Mouse (Mus musculus) heart, adult 18-20 months (tissue): ENCODE results near the gene Hdac10. TPM values are rescaled to one million over a fixed set of nuclear protein-coding genes. Genes with fewer than 3 reads are reported as not detected.

Experiments
- DNase-seq, 2 experiments: peaks; one replicate each; pipeline ENCODE4 v3.0.0; 2021 to 2022; ENCODE audit warnings: mixed read lengths in 1 of 2
- total RNA-seq, 2 experiments: library from RNA; stranded (reverse); gene quantifications; 2 replicates each; pipeline ENCODE4 v1.2.3; 2021

Gene Hdac10
- total RNA-seq, 2 experiments from 2014 or later, result 6.3 to 7.4 TPM

DNA sequence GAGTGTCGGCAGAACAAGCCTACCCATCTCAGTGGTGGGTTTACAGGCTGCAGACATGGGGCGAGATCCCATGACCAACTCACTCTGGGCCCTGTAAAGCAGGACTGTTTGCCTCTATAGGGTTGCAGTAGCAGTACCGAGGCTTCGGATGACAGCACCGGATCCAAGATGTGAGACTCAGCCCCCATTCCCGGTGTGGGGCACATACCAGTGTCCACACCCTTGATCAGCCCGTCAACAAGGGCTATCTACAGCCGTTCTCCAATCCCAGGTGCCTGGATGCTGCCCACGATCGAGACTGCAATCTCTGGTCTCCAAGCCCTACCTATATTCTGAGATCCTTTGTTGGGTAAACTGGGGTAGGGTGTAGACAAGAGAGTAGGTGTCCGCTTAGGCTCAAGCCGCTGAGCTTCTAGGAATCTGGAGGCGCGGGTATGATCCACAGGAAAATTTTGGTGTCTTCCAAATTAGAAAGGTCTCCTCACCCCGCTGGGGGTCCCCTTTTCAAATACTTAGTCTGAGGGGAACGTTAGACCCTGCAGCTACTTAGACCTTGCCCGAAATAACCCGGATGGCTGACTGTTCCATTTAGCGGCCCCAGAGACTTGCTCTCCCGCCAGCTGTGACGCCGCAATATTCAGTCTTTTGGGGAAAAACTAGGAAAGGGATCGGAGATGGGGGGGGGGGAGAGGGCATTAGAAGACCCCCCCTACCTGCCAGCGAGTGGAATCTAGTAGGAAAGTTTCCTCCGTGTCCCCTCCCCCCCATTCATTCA is 20.2 kb upstream of the Hdac10 start:
- peak in 1 of 2 experiments; percentile 40 for DNase-seq

DNA sequence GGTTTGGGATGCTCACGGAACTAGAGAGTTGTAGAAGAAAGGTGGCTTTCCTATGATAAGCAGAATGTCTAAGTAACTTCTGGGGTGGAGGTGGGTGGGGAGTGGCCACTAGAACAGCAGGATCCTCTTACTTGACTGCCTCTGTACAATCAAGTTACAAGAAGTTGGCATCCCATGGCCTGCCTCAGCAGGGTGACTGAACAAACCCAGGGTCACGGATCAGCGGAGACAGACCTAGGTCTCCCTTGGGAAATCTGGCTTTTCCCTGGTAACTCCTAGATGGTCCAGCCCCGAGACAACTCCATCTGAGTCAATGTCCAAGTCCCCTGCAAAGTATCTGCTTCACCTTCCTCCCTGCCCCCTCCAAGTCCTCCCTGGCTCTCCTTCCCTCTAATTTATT is 19.4 kb upstream of the Hdac10 start:
- no peak for DNase-seq

DNA sequence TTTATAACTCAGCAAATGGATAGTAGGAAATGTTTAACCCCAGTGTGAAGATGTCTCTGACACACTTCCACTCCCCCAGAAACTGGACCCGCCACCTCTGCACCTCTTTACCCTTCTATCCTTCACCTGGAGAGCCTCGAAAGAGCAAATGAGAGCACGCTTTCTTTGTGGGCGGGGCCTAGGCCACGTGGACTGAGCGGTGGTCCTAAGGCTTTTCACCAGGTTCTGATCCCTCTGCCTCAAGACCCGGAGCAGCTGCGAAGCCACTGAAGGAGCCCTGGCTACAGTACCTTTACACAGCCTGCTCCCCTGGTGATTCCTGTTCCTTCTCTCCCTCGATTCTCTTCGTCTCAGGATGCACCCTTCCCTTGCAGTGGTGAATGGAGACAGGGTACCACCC is 19.0 kb upstream of the Hdac10 start:
- DNase-seq, result no peak

DNA sequence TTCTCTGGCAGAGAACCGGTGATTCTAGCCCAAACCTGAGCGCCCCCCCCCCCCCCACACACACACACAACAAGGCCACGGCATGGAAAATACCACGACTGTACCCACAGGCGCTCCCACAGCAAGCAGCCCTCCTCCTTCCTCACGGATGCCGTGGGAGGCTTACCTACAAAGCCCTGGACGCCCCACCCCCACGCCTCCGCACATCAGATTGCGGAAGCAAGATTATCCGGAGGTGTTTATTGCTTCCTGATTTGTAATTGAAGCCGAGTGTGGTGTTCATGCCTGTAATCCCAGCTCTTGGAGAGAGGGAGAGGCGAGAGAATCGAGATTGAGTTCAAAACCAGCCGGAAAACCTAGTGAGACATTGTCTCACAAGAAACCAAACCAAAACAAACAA is 18.5 kb upstream of the Hdac10 start:
- DNase-seq, result peak in 1 of 2 experiments; percentile 53

DNA sequence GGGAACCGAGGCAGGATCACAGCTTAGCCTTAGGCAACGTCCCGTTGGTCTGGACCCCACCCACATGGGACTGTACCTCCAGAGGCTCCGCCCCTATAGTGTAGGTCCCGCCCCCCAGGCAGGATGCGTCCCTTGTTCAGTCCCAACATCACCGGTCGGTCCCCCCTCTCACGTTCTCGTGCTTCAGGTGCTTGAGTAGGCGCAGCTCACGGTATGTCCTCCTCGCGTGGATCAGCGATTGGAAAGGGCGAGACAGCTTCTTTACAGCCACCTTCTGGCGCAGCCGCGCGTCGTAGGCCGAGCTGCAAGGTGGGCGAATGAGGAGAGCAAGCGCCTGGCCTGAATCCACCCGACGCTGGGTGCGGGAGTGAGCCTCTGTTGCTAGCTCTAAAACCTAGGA is 18.0 kb upstream of the Hdac10 start:
- peak in 1 of 2 experiments; percentile 40 for DNase-seq

DNA sequence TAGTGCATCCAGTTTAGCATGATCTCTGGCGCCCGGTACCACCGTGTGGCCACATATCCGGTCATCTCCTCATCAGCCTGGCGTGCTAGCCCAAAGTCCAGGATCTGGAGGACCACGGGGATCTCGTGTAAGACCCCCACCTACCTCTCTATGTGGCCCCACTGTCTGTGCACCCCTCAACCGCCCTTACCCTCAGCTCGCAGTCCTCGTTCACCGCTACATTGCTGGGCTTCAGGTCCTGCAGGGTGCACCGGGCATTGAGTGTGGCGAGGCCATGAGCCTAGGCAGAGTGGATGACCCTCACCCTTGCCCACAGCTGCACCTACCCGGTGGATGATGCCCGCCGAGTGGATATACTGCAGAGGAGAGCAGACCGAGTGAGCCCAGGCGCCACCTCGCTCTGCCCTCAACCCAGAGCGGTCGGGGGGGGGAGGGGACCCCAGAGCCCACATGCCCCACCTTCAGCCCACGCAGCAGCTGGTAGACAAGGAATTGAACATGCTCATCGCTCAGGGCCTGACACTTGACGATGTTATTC is 17.4 kb upstream of the Hdac10 start:
- no peak for DNase-seq

DNA sequence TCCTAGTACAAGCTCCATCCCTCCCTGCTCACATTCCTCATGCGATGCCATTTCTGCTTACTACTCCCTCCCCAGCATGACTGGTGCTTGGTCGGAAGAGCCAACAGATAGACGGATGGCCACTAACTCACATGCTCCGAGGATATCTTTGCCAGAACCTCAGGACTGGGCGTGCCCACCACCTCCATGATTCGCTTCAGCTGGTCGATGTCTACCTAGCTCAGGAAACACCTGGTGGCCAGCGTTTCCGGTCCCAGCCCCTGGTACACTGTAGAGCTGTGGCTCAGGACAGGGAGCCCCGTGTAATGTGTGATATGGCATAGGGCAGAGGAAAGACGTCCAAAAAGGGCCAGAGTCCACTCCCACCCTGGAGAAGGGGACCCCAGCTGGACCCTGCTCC is 16.5 kb upstream of the Hdac10 start:
- DNase-seq, result no peak

DNA sequence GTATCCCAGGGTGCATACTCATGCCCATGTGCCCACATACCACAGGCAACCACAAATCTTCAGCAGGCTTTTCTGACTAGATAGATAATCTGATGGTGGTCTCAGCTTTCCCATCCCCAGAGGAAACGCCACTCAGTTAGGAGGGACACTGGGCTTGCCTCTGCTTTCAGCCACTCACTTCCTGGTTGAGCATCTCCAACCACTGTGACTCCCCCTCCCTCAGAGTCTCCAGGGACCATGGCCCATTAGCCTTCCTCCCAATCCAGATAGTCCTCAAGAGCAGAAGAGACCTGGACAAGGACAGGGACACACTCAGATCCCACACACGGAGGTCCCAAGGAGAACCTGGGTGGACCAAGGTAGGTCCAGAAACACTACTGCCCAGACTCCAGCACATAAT is 14.6 kb upstream of the Hdac10 start:
- no peak for DNase-seq

DNA sequence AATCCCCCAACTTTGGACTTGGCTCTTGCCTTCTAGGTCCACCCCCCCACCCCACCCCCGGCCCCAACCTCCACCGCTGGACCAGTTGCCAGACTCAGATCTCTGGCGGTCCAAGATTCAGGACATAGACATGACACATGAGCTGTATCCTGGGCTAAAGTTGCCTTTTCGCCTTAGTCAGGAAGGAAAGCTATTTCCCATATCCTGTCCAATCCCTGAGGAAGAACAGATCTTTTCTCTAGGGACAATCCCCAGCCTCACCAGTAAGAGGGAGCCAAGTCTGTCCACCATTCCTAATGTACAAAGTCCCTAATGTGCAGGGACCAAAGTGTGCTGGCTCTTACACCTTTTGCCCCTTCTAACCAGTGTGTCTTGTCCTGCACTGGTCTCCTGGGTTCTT is 13.4 kb upstream of the Hdac10 start:
- peak in 1 of 2 experiments; percentile 58 for DNase-seq

DNA sequence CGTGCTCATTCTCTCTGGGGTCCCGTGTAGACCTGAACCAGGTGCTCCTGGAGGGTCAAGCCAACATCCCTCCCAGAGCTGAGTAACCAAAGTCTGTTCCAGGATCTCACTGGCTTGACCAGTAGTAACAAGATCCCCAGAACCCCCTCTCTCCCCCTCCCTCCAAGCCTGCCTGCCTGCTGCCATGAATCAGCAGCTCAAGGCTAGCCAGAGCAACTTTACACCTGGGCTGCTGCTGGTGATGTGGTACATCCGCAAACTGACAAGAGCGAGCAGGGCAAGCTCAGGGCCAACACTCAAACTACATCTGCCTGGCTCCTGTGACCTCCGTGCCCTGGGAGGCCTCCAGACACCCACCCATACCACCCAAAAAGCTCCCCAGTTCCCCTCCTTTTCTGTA is 12.9 kb upstream of the Hdac10 start:
- no peak for DNase-seq

DNA sequence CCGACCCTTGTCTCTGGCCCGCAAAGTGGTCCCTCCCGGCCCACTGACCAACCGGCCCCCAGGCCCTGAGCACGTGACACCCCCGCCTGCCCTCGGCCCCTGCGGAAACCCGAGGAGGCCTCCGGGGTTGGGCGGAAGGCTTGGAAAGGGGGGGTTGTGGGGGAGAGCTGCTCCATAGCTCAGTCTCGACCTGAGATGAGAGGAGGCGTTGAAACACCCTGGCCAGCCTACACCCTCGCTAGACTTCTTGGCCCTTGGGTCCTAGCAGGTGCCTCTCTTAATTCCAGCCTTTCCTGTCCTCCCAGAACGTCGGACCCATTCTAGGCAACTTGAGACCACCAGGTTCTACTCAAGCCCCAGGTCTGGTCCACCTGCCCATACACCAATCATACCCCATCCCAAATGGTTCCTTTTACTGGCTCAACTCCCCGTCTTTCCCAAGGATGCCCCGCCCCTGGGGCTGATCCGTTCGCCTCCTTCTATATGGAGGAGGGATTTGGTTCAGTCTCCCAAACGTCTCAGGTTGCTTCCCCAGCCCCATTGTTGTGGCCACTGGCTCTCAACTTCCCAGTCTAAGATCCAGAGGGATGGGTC is 12.3 kb upstream of the Hdac10 start, which contains the start of gene Mapk12:
Gene Mapk12 (minus strand): TSS at position 45 of the 594 bp plus-strand sequence.
- peak in 1 of 2 experiments; percentile 88 for DNase-seq

DNA sequence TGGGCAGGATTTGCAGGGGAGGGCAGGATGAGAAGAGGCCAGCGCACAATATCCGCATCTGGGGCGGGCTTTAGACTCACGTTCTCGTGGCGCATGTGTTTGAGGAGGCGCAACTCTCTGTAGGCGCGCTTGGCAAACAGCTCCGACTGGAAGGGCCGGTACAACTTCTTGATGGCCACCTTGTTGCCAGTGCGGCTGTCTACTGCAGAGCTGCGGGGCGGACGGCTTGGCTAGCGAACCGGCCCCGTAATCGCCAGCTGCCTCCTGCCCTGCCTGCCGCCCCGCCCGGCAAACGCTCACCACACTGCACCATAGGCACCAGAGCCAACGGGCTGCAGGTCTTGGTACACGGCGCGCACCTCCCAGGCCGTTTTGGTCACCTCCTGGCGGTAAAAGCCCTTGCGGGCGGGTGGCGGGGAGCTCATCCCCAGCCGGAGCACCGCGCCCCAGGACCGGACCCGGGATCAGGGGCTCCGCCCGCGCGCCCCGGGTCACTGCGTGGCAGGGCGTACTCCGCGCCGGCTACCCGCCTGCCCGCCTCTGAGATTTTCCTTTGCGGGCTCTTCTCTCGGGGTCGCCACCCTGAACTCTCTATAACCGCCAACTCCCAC is 11.7 kb upstream of the Hdac10 start:
- DNase-seq, result peak; percentile 78 to 81

DNA sequence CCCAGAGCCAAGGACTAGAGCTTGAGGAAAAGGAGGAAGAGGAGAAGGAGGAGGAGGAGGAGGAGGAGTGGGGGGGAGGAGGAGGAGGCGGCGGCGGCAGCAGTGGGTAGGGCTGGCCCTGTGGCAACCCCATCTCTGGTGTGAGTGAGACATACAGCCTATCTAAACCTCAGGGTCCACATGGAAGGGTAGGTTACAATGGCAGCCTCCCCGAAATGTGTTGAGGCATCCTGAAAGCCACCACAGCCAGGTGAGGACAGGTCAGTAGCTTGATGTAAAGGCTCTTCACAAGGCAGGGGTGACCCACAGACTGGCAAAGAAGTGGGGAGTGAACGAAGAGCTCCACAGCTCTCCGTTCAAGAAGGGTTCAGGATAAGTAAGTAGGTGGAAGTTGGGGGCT is 10.0 kb upstream of the Hdac10 start:
- DNase-seq, result no peak

DNA sequence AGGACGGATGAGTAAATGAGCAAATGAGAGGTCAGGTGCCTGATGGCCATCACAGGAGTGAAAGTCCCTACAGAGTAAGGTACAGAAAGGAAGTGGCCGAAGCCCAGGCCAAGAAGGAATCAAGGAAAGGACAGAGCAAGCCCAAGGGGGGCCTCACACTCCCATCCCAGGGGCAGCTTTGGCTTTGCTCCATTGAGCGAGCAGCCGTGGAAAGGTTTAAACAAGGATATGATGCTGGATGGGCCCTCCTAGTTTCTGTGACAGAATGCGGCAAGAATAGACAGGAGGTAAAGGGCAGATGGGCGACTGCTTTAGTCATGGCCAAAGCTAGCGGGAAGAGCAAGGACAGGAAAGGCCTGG is 9.5 kb upstream of the Hdac10 start:
- no peak for DNase-seq

DNA sequence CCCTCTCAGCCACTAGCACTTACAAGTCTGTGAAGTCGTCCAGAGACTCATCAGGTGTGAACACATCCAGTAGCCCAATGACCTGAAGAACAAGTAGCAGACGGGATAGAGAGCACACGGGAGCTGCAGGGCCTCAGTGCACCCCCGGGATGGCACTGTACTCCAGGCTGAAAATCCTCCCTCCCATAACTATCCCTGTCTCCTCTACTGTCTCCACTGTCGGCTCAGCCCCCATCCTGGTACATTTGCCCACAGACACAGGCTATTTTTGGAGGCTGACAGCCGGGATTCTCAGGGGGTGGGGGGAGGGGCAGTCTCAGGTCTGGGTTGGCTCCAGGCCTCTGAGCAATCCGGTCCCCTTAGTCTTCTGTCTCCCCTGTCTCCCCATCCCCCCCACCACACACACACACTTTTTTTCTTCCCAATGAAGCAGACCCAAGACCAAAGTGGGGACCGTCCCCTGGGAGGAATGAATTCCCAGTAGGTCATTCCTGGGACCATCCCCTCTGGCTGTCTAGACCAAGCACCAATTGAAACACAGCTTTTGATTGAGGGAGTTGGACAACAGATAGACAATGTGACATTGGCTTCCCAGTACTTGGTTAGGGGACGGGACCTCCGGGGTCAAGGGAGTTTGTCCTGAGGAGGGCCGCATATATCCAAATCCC is 9.0 kb upstream of the Hdac10 start:
- DNase-seq, result no peak

DNA sequence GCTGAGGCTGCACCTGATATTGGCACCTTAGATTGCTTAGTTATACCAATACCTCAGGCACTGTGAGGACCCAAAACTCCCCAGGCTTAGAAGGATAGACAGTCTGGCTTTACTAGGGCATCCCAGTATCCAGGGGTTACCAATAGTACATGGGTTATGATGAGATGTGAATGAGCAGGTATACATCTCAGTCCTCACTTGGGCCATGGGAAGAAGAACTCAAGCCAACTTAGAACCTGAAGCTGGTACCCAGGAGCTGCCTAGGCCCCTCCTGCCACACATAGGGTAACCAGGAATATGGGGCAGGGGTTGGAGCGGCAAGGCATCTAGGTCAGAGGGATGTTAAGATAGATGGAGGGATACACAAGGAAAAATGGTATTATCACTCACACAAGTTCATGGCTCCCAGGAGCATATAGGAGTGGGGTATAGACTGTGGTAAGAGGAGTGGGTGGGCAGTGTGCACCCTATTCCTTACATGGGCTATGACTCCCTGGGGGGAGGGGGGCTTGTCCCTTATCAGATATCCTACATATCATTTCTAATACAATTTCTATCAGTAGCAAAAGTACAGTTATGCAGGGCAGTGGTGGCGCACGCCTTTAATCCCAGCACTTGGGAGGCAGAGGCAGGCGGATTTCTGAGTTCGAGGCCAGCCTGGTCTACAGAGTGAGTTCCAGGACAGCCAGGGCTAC is 8.1 kb upstream of the Hdac10 start:
- DNase-seq, result no peak

DNA sequence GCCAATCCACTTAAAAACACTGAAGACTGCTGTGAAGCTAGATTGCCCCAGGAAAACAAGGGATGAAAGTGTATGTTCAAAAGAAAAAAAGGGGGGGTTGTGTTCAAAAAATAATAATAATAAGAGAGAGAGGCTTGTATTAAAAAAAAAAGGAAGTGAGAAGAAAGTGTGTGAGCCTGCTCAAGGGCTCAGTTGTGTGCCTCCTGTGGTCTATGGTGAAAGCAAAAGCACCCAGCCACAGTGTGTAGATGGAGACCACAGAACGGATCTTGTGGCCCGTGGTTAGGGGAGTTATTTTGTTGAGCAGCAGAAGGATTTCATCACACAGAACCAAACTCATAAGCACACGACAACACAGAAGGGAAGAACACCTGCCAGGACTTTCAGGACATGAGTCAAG is 2.8 kb upstream of the Hdac10 start:
- no peak for DNase-seq

DNA sequence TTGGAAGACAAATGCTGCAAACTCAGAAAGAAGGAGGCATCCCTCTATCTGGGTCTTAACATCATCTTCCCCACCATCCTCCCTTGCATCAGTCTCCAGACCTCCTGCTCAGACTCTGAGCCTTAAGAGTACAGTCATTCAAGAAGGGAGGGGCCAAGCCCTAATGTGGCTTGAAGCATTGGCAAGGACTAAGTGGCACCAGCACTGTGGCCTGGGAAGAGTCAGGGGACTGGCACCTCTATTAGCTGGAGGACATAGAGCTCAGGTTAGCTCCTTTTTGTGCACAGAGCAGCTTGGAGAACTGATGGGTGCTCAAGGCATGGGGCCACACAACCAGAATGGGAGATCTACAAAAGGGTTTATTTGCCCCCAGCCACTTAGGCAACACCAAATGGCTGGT is 1.7 kb upstream of the Hdac10 start:
- DNase-seq, result no peak

DNA sequence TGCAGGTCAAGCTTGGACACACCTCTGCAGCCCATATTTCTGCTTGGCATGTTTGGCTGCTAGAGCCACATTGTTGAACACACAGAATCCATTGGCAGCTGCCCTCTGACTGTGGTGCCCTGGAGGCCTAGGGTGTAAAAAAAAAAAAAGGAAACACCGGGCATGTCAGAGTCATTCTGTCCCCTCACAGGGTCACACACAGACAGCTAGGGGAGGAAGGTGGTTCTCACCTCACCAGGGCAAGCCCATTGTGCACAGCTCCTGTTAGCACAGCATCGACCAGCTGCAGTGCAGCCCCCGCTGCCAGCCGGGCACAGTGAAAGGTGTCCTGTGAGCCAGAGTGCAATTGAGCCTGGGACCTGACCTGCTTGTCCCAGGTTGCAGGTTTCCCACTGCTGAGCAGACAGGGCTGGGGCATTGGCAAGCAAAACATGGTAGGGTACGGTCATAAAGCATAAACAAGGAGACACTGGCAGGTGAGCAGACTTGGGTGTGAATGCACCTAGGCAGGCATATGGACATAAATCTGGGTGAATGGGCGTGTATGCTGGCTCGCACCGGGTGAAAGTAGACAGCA is 1.0 kb downstream of the Hdac10 start:
- no peak for DNase-seq

DNA sequence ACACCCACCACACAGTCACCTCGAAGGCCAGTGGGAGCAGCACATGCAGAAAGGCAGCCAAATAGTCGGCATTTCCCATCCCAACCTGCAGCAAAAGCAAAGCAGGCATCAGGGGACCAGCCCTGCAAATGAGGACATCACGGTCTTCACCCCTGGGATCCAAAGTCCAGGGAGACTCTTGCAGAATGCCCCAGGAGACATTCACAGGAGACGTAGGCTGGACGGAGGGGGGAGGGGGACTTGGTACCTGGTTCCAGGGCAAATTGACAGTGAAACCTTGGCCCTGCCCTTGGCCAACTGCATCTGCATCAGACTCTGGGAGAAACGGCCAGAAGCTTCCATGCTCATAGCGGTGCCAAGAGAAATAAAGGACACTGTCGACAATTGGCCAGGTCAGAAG is 1.9 kb downstream of the Hdac10 start:
- DNase-seq, result no peak

DNA sequence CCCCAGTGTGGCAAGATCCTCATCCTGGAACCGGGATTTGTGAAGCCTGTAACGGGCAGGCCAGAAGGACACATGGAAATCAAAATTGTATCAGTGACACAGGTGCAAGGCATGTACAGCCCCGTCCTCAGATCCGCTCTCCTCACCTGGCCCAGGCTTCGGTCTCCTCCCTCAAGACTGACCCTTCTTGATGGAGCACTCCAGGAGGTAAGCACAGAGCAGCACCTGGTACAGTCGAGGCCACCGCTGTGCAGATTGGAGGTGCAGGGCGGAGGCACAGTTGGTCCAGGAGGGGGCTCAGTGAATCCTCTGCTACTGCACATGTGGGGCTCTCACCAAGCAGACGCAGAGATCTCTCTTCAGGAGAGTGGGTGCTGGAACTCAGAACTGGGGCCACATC is 3.1 kb downstream of the Hdac10 start:
- no peak for DNase-seq

DNA sequence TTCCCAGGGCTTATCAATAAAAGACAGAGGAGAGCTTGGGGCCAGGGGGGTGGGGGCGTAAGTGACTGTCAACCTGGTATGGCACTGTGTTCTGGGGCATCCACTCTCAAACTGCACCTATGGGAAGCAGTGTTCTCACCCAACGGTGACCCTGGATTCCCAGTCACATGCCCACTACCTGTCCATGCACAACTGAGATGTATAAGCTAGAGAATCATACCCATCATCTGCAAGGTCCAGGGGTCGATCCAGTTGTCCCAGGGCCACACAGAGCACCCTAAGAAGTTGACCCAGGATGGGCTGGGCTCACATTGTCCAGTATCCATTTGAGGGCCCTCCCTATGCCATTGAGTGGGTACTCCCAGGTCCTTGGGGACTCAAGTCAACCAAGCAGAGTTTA is 4.2 kb downstream of the Hdac10 start:
- no peak for DNase-seq
